Mouse (Mus musculus) forebrain, embryonic 13.5 days (tissue): ENCODE data around the gene Krt83. TPM values are rescaled to one million over a fixed set of nuclear protein-coding genes. Genes with fewer than 3 reads are reported as not detected.

Source experiments
- ATAC-seq: fragments of 200-750 bp; cut with Nextera tagmentation; 2 replicates; pipeline ENCODE4 v1.8.0; 2017
- H3K27ac ChIP-seq: fragments of 300-500 bp; sonication (generic); 2 replicates; pipeline ENCODE4 v1.5.1; 2015; ENCODE audit warnings: inconsistent platforms, mild to moderate bottlenecking, moderate library complexity
- H3K27me3 ChIP-seq: fragments of 300-500 bp; sonication (generic); 2 replicates; pipeline ENCODE4 v1.6.1; 2015; ENCODE audit warnings: mild to moderate bottlenecking, inconsistent platforms
- H3K36me3 ChIP-seq: fragments of 300-500 bp; sonication (generic); 2 replicates; pipeline ENCODE4 v1.6.1; 2015; ENCODE audit warnings: mild to moderate bottlenecking, inconsistent platforms; ENCODE audit not compliant: poor library complexity, severe bottlenecking
- H3K4me1 ChIP-seq: fragments of 300-500 bp; sonication (generic); 2 replicates; pipeline ENCODE4 v1.6.1; 2015; ENCODE audit warnings: inconsistent platforms
- H3K4me2 ChIP-seq: fragments of 300-500 bp; sonication (generic); 2 replicates; pipeline ENCODE4 v1.6.1; 2015; ENCODE audit warnings: inconsistent platforms, mild to moderate bottlenecking, moderate library complexity
- H3K4me3 ChIP-seq: fragments of 300-500 bp; sonication (generic); 2 replicates; pipeline ENCODE4 v1.5.1; 2015; ENCODE audit warnings: mild to moderate bottlenecking, inconsistent platforms
- H3K9ac ChIP-seq: fragments of 300-500 bp; sonication (generic); 2 replicates; pipeline ENCODE4 v1.6.1; 2015; ENCODE audit warnings: mild to moderate bottlenecking, inconsistent platforms
- H3K9me3 ChIP-seq: fragments of 300-500 bp; sonication (generic); replicated peaks from 2 replicates; pipeline ENCODE4 v1.6.1; 2016; ENCODE audit warnings: inconsistent platforms
- WGBS: fragments of 180-500 bp; shearing (Covaris S2); methylation state at CpG from one replicate; pipeline ENCODE4 v1.1.7; 2015; 5-methylcytosine and 5-hydroxymethylcytosine counted together
- polyA plus RNA-seq: library from polyadenylated mRNA; unstranded; fragments of >200 nt; fragmentation: Nextera tagmentation; extraction: Ambion mirVana; gene quantifications from 2 replicates; pipeline ENCODE4 v1.2.1, GENCODE M21; 2015

Gene Krt83
- polyA plus RNA-seq, 1 experiment from 2014 or later, result not detected

DNA sequence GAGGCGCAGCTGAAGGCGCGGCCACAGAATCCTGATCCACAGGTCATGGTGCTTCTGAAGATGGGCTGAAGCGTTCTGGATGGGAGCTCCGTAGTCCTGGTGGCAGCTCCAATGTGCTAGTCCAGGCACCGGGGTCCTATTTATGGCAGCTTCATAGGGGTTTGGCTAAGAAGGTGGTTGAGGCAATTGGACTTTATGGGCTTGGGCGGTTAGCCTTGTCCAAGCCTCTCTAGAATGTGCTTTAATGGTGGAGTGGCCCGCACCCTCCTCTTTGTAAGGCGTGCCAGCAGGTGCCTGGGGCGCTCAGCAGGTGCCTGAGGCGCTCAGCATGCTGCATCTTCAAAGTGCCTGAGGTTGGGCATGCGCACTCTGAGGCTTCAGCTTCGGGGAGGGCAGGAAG is 27.7 kb downstream of the Krt83 start, which contains the start of gene Krt81:
Gene Krt81 (minus strand): TSS at position 101 of the 400 bp plus-strand sequence.
- WGBS, result 90% methylated on average over 13 of the region's 13 CpGs
- Histone ChIP-seq H3K27me3 (no peaks in the 10 kb centered on the region), H3K4me2 (no peak within 1 kb of the TSS), H3K9ac (no peak within 1 kb of the TSS), H3K4me3 (no peak within 1 kb of the TSS), H3K36me3 (no peaks in the 10 kb centered on the region), H3K9me3 (no peaks in the 10 kb centered on the region), H3K4me1 (peaks cover 3% of the 10 kb centered on the region; the same call in 1 of the 2 replicates), H3K27ac (no peak within 1 kb of the TSS)
- ATAC-seq, result no peak

- ATAC-seq, result no peak
- H3K4me2 ChIP-seq, result no peak overlapping the region
- no peak overlapping the region for H3K27ac ChIP-seq
- H3K9ac ChIP-seq, result no peak overlapping the region
- peaks cover 8% of the 10 kb centered on the region for H3K9me3 ChIP-seq
- no peaks in the 10 kb centered on the region for H3K27me3 ChIP-seq
- peaks cover 9% of the 10 kb centered on the region; the same call in 1 of the 2 replicates for H3K4me1 ChIP-seq
- 82% methylated on average over 14 of the region's 14 CpGs for WGBS
- H3K4me3 ChIP-seq, result no peak overlapping the region
- no peaks in the 10 kb centered on the region for H3K36me3 ChIP-seq
These were observed 32.0 kb downstream of the Krt83 start for GRCm38 (mm10) chr15:101459283-101459682.

GRCm38 (mm10) chr15:101458361-101458930 is 32.9 kb downstream of the Krt83 start:
- Histone ChIP-seq H3K9me3 (peaks cover 8% of the 10 kb centered on the region), H3K4me2 (no peak overlapping the region), H3K4me3 (no peak overlapping the region), H3K4me1 (peaks cover 9% of the 10 kb centered on the region; the same call in 1 of the 2 replicates), H3K36me3 (no peaks in the 10 kb centered on the region), H3K27me3 (no peaks in the 10 kb centered on the region), H3K27ac (no peak overlapping the region), H3K9ac (no peak overlapping the region)
- 34% methylated on average over 16 of the region's 16 CpGs for WGBS
- no peak for ATAC-seq

- H3K9ac ChIP-seq, result no peak overlapping the region
- no peak overlapping the region for H3K4me3 ChIP-seq
- no peaks in the 10 kb centered on the region for H3K27me3 ChIP-seq
- peaks cover 8% of the 10 kb centered on the region for H3K9me3 ChIP-seq
- H3K4me2 ChIP-seq, result no peak overlapping the region
- 90% methylated on average over 6 of the region's 6 CpGs for WGBS
- ATAC-seq, result no peak
- peaks cover 9% of the 10 kb centered on the region; the same call in 1 of the 2 replicates for H3K4me1 ChIP-seq
- H3K27ac ChIP-seq, result no peak overlapping the region
- no peaks in the 10 kb centered on the region for H3K36me3 ChIP-seq
These were observed 35.4 kb downstream of the Krt83 start for GRCm38 (mm10) chr15:101455891-101456290.

DNA sequence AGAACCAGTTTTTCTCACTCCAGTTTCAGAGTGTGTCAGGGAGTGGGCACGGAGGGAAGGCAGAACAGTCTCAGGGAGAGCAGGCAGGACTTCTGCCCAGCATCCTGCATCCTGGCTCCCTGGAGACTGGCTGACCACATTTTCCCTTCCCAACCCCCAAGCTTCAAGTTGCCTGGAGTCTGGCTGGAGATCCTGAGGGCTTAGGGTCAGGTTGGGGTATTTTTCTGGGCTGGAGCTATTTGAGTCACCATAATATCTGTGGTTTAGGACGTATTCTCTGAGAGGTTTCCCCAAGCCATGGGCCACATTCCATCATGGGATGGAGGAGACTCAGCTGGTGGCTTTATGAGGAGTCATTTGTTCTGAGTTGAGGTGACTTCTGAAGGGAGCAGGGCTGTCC is 36.0 kb downstream of the Krt83 start:
- H3K27me3 ChIP-seq, result no peaks in the 10 kb centered on the region
- no peaks in the 10 kb centered on the region for H3K36me3 ChIP-seq
- H3K4me1 ChIP-seq, result peaks cover 9% of the 10 kb centered on the region; the same call in 1 of the 2 replicates
- no peak overlapping the region for H3K27ac ChIP-seq
- WGBS, result 93% methylated on average over 2 of the region's 2 CpGs
- H3K4me3 ChIP-seq, result no peak overlapping the region
- peaks cover 8% of the 10 kb centered on the region for H3K9me3 ChIP-seq
- no peak overlapping the region for H3K4me2 ChIP-seq
- no peak for ATAC-seq
- no peak overlapping the region for H3K9ac ChIP-seq

DNA sequence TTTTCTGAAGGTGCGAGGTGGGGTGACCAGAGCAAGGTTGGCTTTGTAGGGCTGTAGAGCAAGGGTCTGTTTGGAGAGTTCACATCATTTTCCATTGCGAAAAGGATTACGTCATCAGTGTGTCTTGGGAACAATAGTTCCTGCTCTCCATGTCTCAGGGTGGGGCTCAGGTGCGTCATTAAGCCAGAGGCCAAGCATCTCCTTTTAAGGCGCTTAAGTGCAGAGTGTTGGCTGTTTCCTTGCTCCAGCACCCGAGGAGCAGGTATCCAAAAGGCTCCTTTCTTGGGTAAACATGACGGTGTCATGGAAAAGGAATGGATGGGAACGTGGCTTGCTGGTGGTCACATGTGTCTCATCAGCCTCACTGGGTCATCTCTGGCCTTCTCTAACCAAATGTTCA is 36.5 kb downstream of the Krt83 start:
- H3K9me3 ChIP-seq, result peaks cover 8% of the 10 kb centered on the region
- no peak overlapping the region for H3K9ac ChIP-seq
- no peaks in the 10 kb centered on the region for H3K27me3 ChIP-seq
- no peak overlapping the region for H3K4me3 ChIP-seq
- 91% methylated on average over 8 of the region's 8 CpGs for WGBS
- no peaks in the 10 kb centered on the region for H3K36me3 ChIP-seq
- H3K4me2 ChIP-seq, result no peak overlapping the region
- no peak for ATAC-seq
- H3K4me1 ChIP-seq, result peaks cover 9% of the 10 kb centered on the region; the same call in 1 of the 2 replicates
- no peak overlapping the region for H3K27ac ChIP-seq

- H3K9me3 ChIP-seq, result peaks cover 8% of the 10 kb centered on the region
- no peaks in the 10 kb centered on the region for H3K36me3 ChIP-seq
- H3K4me1 ChIP-seq, result peaks cover 1% of the 10 kb centered on the region; the same call in 1 of the 2 replicates
- no peak overlapping the region for H3K4me3 ChIP-seq
- H3K9ac ChIP-seq, result no peak overlapping the region
- 7% methylated on average over 13 of the region's 13 CpGs for WGBS
- no peak; the same call in 1 of the 2 replicates for ATAC-seq
- peak overlapping the region; percentile 27 for H3K4me2 ChIP-seq
- no peak overlapping the region for H3K27ac ChIP-seq
- H3K27me3 ChIP-seq, result no peaks in the 10 kb centered on the region
These were observed 38.1 kb downstream of the Krt83 start for GRCm38 (mm10) chr15:101453093-101453736.

GRCm38 (mm10) chr15:101447444-101447843 is 43.9 kb downstream of the Krt83 start, which contains the start of gene Krt88:
Krt88 (plus strand) TSS chr15:101447744.
- Histone ChIP-seq H3K4me1 (0 out of 2 replicates have a peak, but pooled peaks cover 4% of the 10 kb centered on the region), H3K9ac (no peak within 1 kb of the TSS), H3K4me3 (no peak within 1 kb of the TSS), H3K9me3 (no peaks in the 10 kb centered on the region), H3K27me3 (no peaks in the 10 kb centered on the region), H3K27ac (no peak within 1 kb of the TSS), H3K36me3 (no peaks in the 10 kb centered on the region), H3K4me2 (no peak within 1 kb of the TSS)
- ATAC-seq, result no peak
- WGBS, result 79% methylated on average over 2 of the region's 2 CpGs

GRCm38 (mm10) chr15:101446572-101446971 is 44.7 kb downstream of the Krt83 start:
- no peaks in the 10 kb centered on the region for H3K9me3 ChIP-seq
- H3K36me3 ChIP-seq, result no peaks in the 10 kb centered on the region
- no peak overlapping the region for H3K4me2 ChIP-seq
- WGBS, result 67% methylated on average over 11 of the region's 11 CpGs
- no peak overlapping the region for H3K9ac ChIP-seq
- H3K27me3 ChIP-seq, result no peaks in the 10 kb centered on the region
- no peak overlapping the region for H3K27ac ChIP-seq
- ATAC-seq, result no peak
- H3K4me3 ChIP-seq, result no peak overlapping the region
- H3K4me1 ChIP-seq, result 0 out of 2 replicates have a peak, but pooled peaks cover 4% of the 10 kb centered on the region

DNA sequence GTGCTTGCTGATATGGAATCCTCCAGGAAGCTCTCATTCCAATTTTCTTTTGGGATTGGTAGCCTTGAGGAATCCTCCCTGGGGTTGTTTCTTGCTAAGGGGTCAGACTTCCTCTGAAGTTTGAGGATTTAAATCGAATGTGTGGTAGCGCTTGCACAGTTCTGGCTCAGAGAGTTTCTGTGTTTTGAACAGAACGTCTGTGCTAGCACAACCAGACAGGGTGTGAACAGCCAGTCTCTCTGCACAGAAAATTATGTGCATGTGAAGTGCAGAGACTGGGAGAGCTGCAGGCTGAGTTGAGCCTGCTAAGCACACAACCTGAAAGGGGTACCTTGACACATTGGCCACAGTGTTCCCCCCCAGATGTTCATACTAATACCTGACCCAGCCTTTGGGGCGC is 50.5 kb downstream of the Krt83 start:
- Histone ChIP-seq H3K9ac (no peak overlapping the region), H3K9me3 (no peaks in the 10 kb centered on the region), H3K27ac (no peak overlapping the region), H3K4me1 (peaks cover 7% of the 10 kb centered on the region), H3K36me3 (no peaks in the 10 kb centered on the region), H3K4me3 (no peak overlapping the region), H3K4me2 (no peak overlapping the region), H3K27me3 (peaks cover 36% of the 10 kb centered on the region)
- ATAC-seq, result no peak
- WGBS, result 78% methylated on average over 4 of the region's 4 CpGs

- ATAC-seq, result no peak
- no peak within 1 kb of the TSS for H3K27ac ChIP-seq
- no peaks in the 10 kb centered on the region for H3K9me3 ChIP-seq
- H3K4me2 ChIP-seq, result peak within 1 kb of the TSS; percentile 71
- 2% methylated on average over 32 of the region's 34 CpGs for WGBS
- H3K9ac ChIP-seq, result peak within 1 kb of the TSS; percentile 50
- peak within 1 kb of the TSS; percentile 37 for H3K4me3 ChIP-seq
- H3K27me3 ChIP-seq, result peaks cover 36% of the 10 kb centered on the region
- H3K4me1 ChIP-seq, result peaks cover 7% of the 10 kb centered on the region
- no peaks in the 10 kb centered on the region for H3K36me3 ChIP-seq
These were observed 52.8 kb downstream of the Krt83 start, which contains the start of gene Krt87 for GRCm38 (mm10) chr15:101438555-101438954. Krt87 (minus strand) TSS chr15:101438804.

DNA sequence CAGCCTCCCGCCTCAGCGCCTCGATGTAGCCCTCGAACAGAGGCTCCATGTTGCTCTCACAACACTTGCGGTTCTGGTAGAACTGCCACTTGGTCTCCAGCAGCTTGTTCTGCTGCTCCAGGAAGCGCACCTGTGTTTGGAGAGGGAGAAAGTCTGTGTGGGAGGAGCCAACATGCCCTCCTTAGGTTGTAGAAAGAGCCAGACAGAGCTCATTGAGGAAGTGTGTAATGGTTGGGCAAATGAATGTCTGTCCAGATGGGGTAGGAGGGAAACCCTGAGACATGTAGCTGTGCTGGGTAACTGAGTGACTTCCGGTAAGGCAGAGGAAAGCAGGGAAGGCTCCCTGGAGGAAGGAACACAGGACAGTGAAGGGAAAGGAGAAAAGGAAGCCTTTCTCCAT is 54.7 kb downstream of the Krt83 start:
- H3K27ac ChIP-seq, result no peak overlapping the region
- 96% methylated on average over 7 of the region's 7 CpGs for WGBS
- peaks cover 36% of the 10 kb centered on the region for H3K27me3 ChIP-seq
- no peak for ATAC-seq
- no peaks in the 10 kb centered on the region for H3K36me3 ChIP-seq
- no peak overlapping the region for H3K9ac ChIP-seq
- H3K4me2 ChIP-seq, result no peak overlapping the region
- no peaks in the 10 kb centered on the region for H3K9me3 ChIP-seq
- no peak overlapping the region for H3K4me3 ChIP-seq
- H3K4me1 ChIP-seq, result peaks cover 7% of the 10 kb centered on the region
